Mouse (Mus musculus) lung, embryonic 15.5 days (tissue): ENCODE data around the gene Efna3. TPM values are rescaled to one million over a fixed set of nuclear protein-coding genes. Genes with fewer than 3 reads are reported as not detected.

Source experiments
- ATAC-seq: fragments of 200-750 bp; cut with Nextera tagmentation; 2 replicates; pipeline ENCODE4 v1.8.0; 2017; ENCODE audit warnings: moderate number of reproducible peaks, borderline replicate concordance; ENCODE audit not compliant: low FRiP score, low TSS enrichment; ENCODE audit errors: extremely low read depth
- H3K27ac ChIP-seq: fragments of 300-500 bp; sonication (generic); 2 replicates; pipeline ENCODE4 v1.5.1; 2015; ENCODE audit warnings: moderate library complexity, mild to moderate bottlenecking, inconsistent platforms
- H3K27me3 ChIP-seq: fragments of 300-500 bp; sonication (generic); 2 replicates; pipeline ENCODE4 v1.6.1; 2015; ENCODE audit warnings: inconsistent platforms
- H3K36me3 ChIP-seq: fragments of 300-500 bp; sonication (generic); 2 replicates; pipeline ENCODE4 v1.6.1; 2015; ENCODE audit warnings: inconsistent platforms
- H3K4me1 ChIP-seq: fragments of 300-500 bp; sonication (generic); 2 replicates; pipeline ENCODE4 v1.6.1; 2015; ENCODE audit warnings: inconsistent platforms
- H3K4me2 ChIP-seq: fragments of 300-500 bp; sonication (generic); 2 replicates; pipeline ENCODE4 v1.6.1; 2015; ENCODE audit warnings: inconsistent platforms, mild to moderate bottlenecking, moderate library complexity
- H3K4me3 ChIP-seq: fragments of 300-500 bp; sonication (generic); 2 replicates; pipeline ENCODE4 v1.5.1; 2015; ENCODE audit warnings: mild to moderate bottlenecking, inconsistent platforms
- H3K9ac ChIP-seq: fragments of 300-500 bp; sonication (generic); 2 replicates; pipeline ENCODE4 v1.6.1; 2015; ENCODE audit warnings: inconsistent platforms
- H3K9me3 ChIP-seq: fragments of 300-500 bp; sonication (generic); 2 replicates; pipeline ENCODE4 v1.6.1; 2016; ENCODE audit warnings: inconsistent platforms
- WGBS: fragments of 180-500 bp; shearing (Covaris S2); methylation state at CpG from one replicate; pipeline ENCODE4 v1.1.7; 2015; 5-methylcytosine and 5-hydroxymethylcytosine counted together
- polyA plus RNA-seq: library from polyadenylated mRNA; unstranded; fragments of >200 nt; fragmentation: Nextera tagmentation; extraction: Ambion mirVana; gene quantifications from 2 replicates; pipeline ENCODE4 v1.2.1, GENCODE M21; 2015

Gene Efna3
- polyA plus RNA-seq, 1 experiment from 2014 or later = 5.8 TPM

GRCm38 (mm10) chr3:89337062-89337720 is 14.4 kb upstream of the Efna3 start:
- Histone ChIP-seq H3K4me3 (peak overlapping the region; percentile 87), H3K4me1 (peaks cover 58% of the 10 kb centered on the region), H3K4me2 (peak overlapping the region; percentile 76), H3K9me3 (no peaks in the 10 kb centered on the region), H3K36me3 (peaks cover 24% of the 10 kb centered on the region), H3K27ac (peak overlapping the region; percentile 88), H3K27me3 (no peaks in the 10 kb centered on the region), H3K9ac (peak overlapping the region; percentile 91)
- WGBS = under 1% methylated on average over 19 of the region's 21 CpGs
- no peak; the same call in 1 of the 2 replicates for ATAC-seq

- peaks cover 24% of the 10 kb centered on the region for H3K36me3 ChIP-seq
- peak overlapping the region; percentile 76 for H3K4me2 ChIP-seq
- H3K4me3 ChIP-seq = peak overlapping the region; percentile 87
- peak overlapping the region; percentile 91 for H3K9ac ChIP-seq
- no peak for ATAC-seq
- H3K9me3 ChIP-seq = no peaks in the 10 kb centered on the region
- WGBS = 10% methylated on average over 6 of the region's 6 CpGs
- peak overlapping the region; percentile 88; the same call in 1 of the 2 replicates for H3K27ac ChIP-seq
- H3K27me3 ChIP-seq = no peaks in the 10 kb centered on the region
- peaks cover 62% of the 10 kb centered on the region for H3K4me1 ChIP-seq
Measured at GRCm38 (mm10) chr3:89336529-89336928, 13.8 kb upstream of the Efna3 start.

GRCm38 (mm10) chr3:89333053-89333452 is 10.3 kb upstream of the Efna3 start:
- H3K4me1 ChIP-seq = peaks cover 40% of the 10 kb centered on the region
- WGBS = 54% methylated on average over 11 of the region's 11 CpGs

GRCm38 (mm10) chr3:89332476-89332875 is 9.7 kb upstream of the Efna3 start:
- peaks cover 24% of the 10 kb centered on the region for H3K36me3 ChIP-seq
- no peak overlapping the region for H3K4me2 ChIP-seq
- no peak for ATAC-seq
- H3K4me1 ChIP-seq = peaks cover 39% of the 10 kb centered on the region
- 37% methylated on average over 12 of the region's 12 CpGs for WGBS
- no peak overlapping the region for H3K27ac ChIP-seq
- no peak overlapping the region for H3K9ac ChIP-seq
- H3K9me3 ChIP-seq = no peaks in the 10 kb centered on the region
- peaks cover 9% of the 10 kb centered on the region; the same call in 1 of the 2 replicates for H3K27me3 ChIP-seq
- H3K4me3 ChIP-seq = no peak overlapping the region

More at GRCm38 (mm10) chr3:89333053-89333452, 10.3 kb upstream of the Efna3 start:
- H3K9ac ChIP-seq = no peak overlapping the region
- ATAC-seq = no peak
- H3K4me3 ChIP-seq = no peak overlapping the region
- H3K27me3 ChIP-seq = peaks cover 8% of the 10 kb centered on the region; the same call in 1 of the 2 replicates
- H3K36me3 ChIP-seq = peaks cover 24% of the 10 kb centered on the region
- no peak overlapping the region for H3K4me2 ChIP-seq
- no peaks in the 10 kb centered on the region for H3K9me3 ChIP-seq
- no peak overlapping the region for H3K27ac ChIP-seq

- Histone ChIP-seq H3K27me3 (peaks cover 9% of the 10 kb centered on the region; the same call in 1 of the 2 replicates), H3K9me3 (no peaks in the 10 kb centered on the region), H3K27ac (no peak overlapping the region), H3K36me3 (peaks cover 24% of the 10 kb centered on the region), H3K9ac (no peak overlapping the region), H3K4me3 (no peak overlapping the region), H3K4me2 (no peak overlapping the region), H3K4me1 (peaks cover 37% of the 10 kb centered on the region)
- 40% methylated on average over 10 of the region's 10 CpGs for WGBS
- ATAC-seq = no peak
Measured at GRCm38 (mm10) chr3:89332013-89332412, 9.2 kb upstream of the Efna3 start.

GRCm38 (mm10) chr3:89331561-89331960 is 8.8 kb upstream of the Efna3 start:
- no peak overlapping the region for H3K4me3 ChIP-seq
- H3K9ac ChIP-seq = no peak overlapping the region
- no peak overlapping the region for H3K4me2 ChIP-seq
- no peak for ATAC-seq
- peaks cover 32% of the 10 kb centered on the region for H3K4me1 ChIP-seq
- 62% methylated on average over 13 of the region's 13 CpGs for WGBS
- no peaks in the 10 kb centered on the region for H3K9me3 ChIP-seq
- peaks cover 24% of the 10 kb centered on the region for H3K36me3 ChIP-seq
- H3K27ac ChIP-seq = no peak overlapping the region
- peaks cover 9% of the 10 kb centered on the region; the same call in 1 of the 2 replicates for H3K27me3 ChIP-seq

- no peak overlapping the region for H3K4me2 ChIP-seq
- peaks cover 26% of the 10 kb centered on the region for H3K4me1 ChIP-seq
- no peak for ATAC-seq
- H3K9ac ChIP-seq = no peak overlapping the region
- no peaks in the 10 kb centered on the region for H3K9me3 ChIP-seq
- H3K36me3 ChIP-seq = peaks cover 24% of the 10 kb centered on the region
- H3K27me3 ChIP-seq = peaks cover 9% of the 10 kb centered on the region; the same call in 1 of the 2 replicates
- no peak overlapping the region for H3K4me3 ChIP-seq
- WGBS = 24% methylated on average over 10 of the region's 10 CpGs
- no peak overlapping the region for H3K27ac ChIP-seq
Measured at GRCm38 (mm10) chr3:89330948-89331347, 8.2 kb upstream of the Efna3 start.

- H3K27ac ChIP-seq = no peak overlapping the region
- H3K36me3 ChIP-seq = peaks cover 24% of the 10 kb centered on the region
- H3K9me3 ChIP-seq = no peaks in the 10 kb centered on the region
- WGBS = 52% methylated on average over 3 of the region's 3 CpGs
- H3K4me2 ChIP-seq = no peak overlapping the region
- peaks cover 25% of the 10 kb centered on the region for H3K4me1 ChIP-seq
- no peak overlapping the region for H3K9ac ChIP-seq
- H3K4me3 ChIP-seq = no peak overlapping the region
- no peak for ATAC-seq
- H3K27me3 ChIP-seq = peaks cover 9% of the 10 kb centered on the region; the same call in 1 of the 2 replicates
Measured at GRCm38 (mm10) chr3:89330346-89330745, 7.6 kb upstream of the Efna3 start.

- Histone ChIP-seq H3K36me3 (peaks cover 7% of the 10 kb centered on the region), H3K27ac (no peak overlapping the region), H3K4me2 (no peak overlapping the region), H3K27me3 (peaks cover 9% of the 10 kb centered on the region; the same call in 1 of the 2 replicates), H3K9ac (no peak overlapping the region), H3K4me1 (peaks cover 28% of the 10 kb centered on the region), H3K9me3 (no peaks in the 10 kb centered on the region), H3K4me3 (no peak overlapping the region)
- 24% methylated on average over 4 of the region's 4 CpGs for WGBS
- no peak for ATAC-seq
Measured at GRCm38 (mm10) chr3:89328623-89329022, 5.9 kb upstream of the Efna3 start.

- ATAC-seq = no peak
- 35% methylated on average over 9 of the region's 9 CpGs for WGBS
- Histone ChIP-seq H3K27me3 (peaks cover 15% of the 10 kb centered on the region; the same call in 1 of the 2 replicates), H3K9ac (no peak overlapping the region), H3K4me1 (peaks cover 19% of the 10 kb centered on the region), H3K4me3 (no peak overlapping the region), H3K36me3 (no peaks in the 10 kb centered on the region), H3K4me2 (no peak overlapping the region), H3K9me3 (no peaks in the 10 kb centered on the region), H3K27ac (no peak overlapping the region)
Measured at GRCm38 (mm10) chr3:89327371-89327870, 4.7 kb upstream of the Efna3 start.

GRCm38 (mm10) chr3:89325882-89326281 is 3.1 kb upstream of the Efna3 start:
- Histone ChIP-seq H3K9me3 (no peaks in the 10 kb centered on the region), H3K9ac (no peak overlapping the region), H3K4me3 (no peak overlapping the region), H3K27ac (no peak overlapping the region), H3K36me3 (no peaks in the 10 kb centered on the region), H3K4me1 (peaks cover 29% of the 10 kb centered on the region), H3K4me2 (no peak overlapping the region), H3K27me3 (peaks cover 31% of the 10 kb centered on the region)
- no peak for ATAC-seq
- 91% methylated on average over 8 of the region's 8 CpGs for WGBS

GRCm38 (mm10) chr3:89322131-89322500 is 649 bp downstream of the Efna3 start:
- H3K4me2 ChIP-seq = peak overlapping the region; percentile 97
- no peaks in the 10 kb centered on the region for H3K9me3 ChIP-seq
- H3K4me1 ChIP-seq = peaks cover 46% of the 10 kb centered on the region
- peak overlapping the region; percentile 55 for H3K4me3 ChIP-seq
- H3K27me3 ChIP-seq = peaks cover 54% of the 10 kb centered on the region
- no peaks in the 10 kb centered on the region for H3K36me3 ChIP-seq
- no peak overlapping the region for H3K27ac ChIP-seq
- H3K9ac ChIP-seq = peak overlapping the region; percentile 51
- WGBS = 1% methylated on average over 14 of the region's 14 CpGs
- ATAC-seq = no peak
